Mouse (Mus musculus) brain, embryonic 14.5 days (tissue): ENCODE results near the gene Olfr623.

Experiments
- CTCF ChIP-seq: fragments of 200-500 bp; IDR thresholded peaks from 2 replicates; pipeline ENCODE4 v1.5.1; 2012; ENCODE audit warnings: inconsistent platforms, mild to moderate bottlenecking, moderate library complexity, borderline replicate concordance; ENCODE audit not compliant: insufficient read depth, insufficient read length; ENCODE audit errors: extremely low read depth
- POLR2A ChIP-seq: fragments of 200-500 bp; IDR thresholded peaks from 2 replicates; pipeline ENCODE4 v1.6.1; 2012; ENCODE audit warnings: mild to moderate bottlenecking, inconsistent platforms, borderline replicate concordance; ENCODE audit not compliant: poor library complexity, insufficient read depth, insufficient read length, severe bottlenecking; ENCODE audit errors: extremely low read depth

GRCm38 (mm10) chr7:103663598-103663997 lies at the start of gene Olfr623:
- TF ChIP-seq CTCF (no peak), POLR2A (no peak)
